Mouse (Mus musculus) cerebellum, adult 2 months (tissue): ENCODE data around the gene Me3. TPM values are rescaled to one million over a fixed set of nuclear protein-coding genes. Genes with fewer than 3 reads are reported as not detected.

Source experiments
- DNase-seq, 2 experiments: peaks; one replicate each; pipeline ENCODE4 v3.0.0; 2021
- H3K27ac ChIP-seq: fragments of 200-500 bp; 2 replicates; pipeline ENCODE4 v1.5.1; 2012; ENCODE audit warnings: low read length, control low read depth, inconsistent platforms; ENCODE audit not compliant: insufficient read depth
- H3K27me3 ChIP-seq: fragments of 200-500 bp; 2 replicates; pipeline ENCODE4 v1.6.1; 2012; ENCODE audit warnings: inconsistent platforms, mild to moderate bottlenecking, low read length, moderate library complexity; ENCODE audit not compliant: control insufficient read depth, insufficient read depth
- H3K4me1 ChIP-seq: fragments of 200-500 bp; 2 replicates; pipeline ENCODE4 v1.6.1; 2011; ENCODE audit warnings: low read length; ENCODE audit not compliant: control insufficient read depth, insufficient read depth
- H3K4me3 ChIP-seq: fragments of 200-500 bp; replicated peaks from 2 replicates; pipeline ENCODE3; 2011; ENCODE audit warnings: mild to moderate bottlenecking, low read depth, low read length, control low read depth; ENCODE audit not compliant: insufficient read depth
- CTCF ChIP-seq: fragments of 200-500 bp; IDR thresholded peaks from 2 replicates; pipeline ENCODE4 v1.5.1; 2011; ENCODE audit warnings: low read depth, mild to moderate bottlenecking, control low read depth, low read length, moderate library complexity, borderline replicate concordance; ENCODE audit not compliant: insufficient read depth
- POLR2A ChIP-seq: fragments of 200-500 bp; IDR thresholded peaks from 2 replicates; pipeline ENCODE4 v1.6.1; 2011; ENCODE audit warnings: low read length, control low read depth, borderline replicate concordance; ENCODE audit not compliant: insufficient read depth
- WGBS: fragments of 180-500 bp; shearing (Covaris S2); methylation state at CpG from one replicate; pipeline ENCODE4 v1.1.7; 2018; 5-methylcytosine and 5-hydroxymethylcytosine counted together
- polyA plus RNA-seq: library from polyadenylated mRNA; depleted of rRNA; stranded (reverse); fragments of >200 nt; gene quantifications from 2 replicates; pipeline ENCODE4 v1.2.3, GENCODE M21; 2012

The Me3 gene
- polyA plus RNA-seq, 1 experiment: 58.3 TPM

DNA sequence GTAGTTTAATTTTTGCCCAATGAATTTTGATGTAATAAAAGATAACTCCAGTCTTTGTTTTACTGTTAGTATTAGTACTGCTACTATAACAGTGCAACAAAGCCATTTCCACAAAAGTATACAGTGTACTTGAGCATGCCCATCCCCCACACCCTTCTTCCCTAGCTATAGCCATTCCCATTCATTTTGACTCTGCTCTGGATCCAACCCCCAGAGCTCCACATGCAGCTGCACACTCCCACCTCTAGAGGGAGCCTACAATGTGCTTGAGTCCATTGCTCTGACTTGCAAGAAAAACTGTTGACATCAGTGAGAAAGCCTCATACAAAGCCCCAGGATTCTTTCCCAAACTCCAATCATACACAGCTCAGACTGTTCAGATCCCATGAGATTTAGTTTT, 66.0 kb downstream of the Me3 start:
- H3K27me3 ChIP-seq: no peaks in the 10 kb centered on the region
- H3K27ac ChIP-seq: no peak overlapping the region
- DNase-seq: peak; percentile 29 to 31
- no peaks in the 10 kb centered on the region for H3K4me1 ChIP-seq
- peak; percentile 60 for TF ChIP-seq CTCF
- no peak for TF ChIP-seq POLR2A
- no peak overlapping the region for H3K4me3 ChIP-seq

DNA sequence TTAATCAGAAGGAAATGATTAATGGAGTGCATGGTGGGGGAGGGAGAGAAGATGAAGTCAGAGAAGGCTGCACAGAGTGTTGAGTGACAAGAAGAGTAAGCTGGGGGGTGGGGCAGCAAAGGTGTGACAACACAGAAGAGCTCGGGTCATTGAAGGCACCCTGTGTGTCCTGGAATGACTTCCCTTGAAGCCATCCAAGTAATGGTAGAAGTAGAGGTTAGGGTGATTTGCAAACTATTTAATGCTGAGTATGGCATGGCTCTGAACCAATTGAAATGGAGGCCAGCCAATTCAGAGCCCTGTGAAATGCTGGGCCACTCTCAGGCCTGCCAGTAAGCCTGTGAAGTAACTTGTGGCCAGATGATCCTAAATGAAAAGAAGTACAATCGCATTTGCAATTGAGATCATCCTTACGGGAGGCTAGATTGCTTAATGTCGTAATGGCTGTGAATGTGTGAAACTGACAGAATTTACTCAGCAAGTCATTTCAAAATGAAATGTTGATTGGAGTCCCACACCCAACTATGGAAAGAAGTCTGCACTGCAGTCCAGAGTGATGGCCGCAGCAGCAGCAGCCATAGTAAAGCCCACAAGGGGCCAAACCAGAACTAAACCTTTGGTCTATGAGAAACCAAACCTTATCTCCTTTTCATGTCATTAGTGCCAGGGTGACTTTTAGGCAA, 67.6 kb downstream of the Me3 start:
- Histone ChIP-seq H3K27me3 (no peaks in the 10 kb centered on the region), H3K4me3 (no peak overlapping the region), H3K4me1 (no peaks in the 10 kb centered on the region), H3K27ac (no peak overlapping the region)
- DNase-seq: peak; percentile 61 to 73
- 25% methylated on average over 5 of the region's 5 CpGs for WGBS
- TF ChIP-seq POLR2A: no peak
- TF ChIP-seq CTCF: no peak

DNA sequence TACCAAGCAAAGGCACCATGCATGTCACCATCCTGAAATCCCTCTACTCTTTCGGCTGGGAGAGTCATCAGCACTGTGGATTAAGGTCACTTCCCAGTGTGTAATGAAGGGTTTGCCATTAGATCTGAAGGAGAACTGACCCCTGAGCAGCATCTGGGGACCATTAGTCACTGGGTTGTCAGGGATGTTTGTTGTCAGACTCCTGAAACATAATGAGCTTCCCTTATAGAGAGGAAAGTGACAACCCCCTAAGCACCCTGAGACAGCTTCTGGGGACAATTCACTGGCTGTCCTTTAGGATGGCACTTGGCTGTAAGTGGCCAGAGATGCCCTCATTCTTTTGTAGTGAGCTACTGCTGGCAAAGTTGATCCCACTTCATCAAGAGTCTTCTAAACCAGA, 68.3 kb downstream of the Me3 start:
- H3K27me3 ChIP-seq: no peaks in the 10 kb centered on the region
- H3K27ac ChIP-seq: no peak overlapping the region
- no peak for DNase-seq
- H3K4me1 ChIP-seq: no peaks in the 10 kb centered on the region
- WGBS: 95% methylated on average over 1 of the region's 1 CpGs
- no peak for TF ChIP-seq POLR2A
- TF ChIP-seq CTCF: no peak
- no peak overlapping the region for H3K4me3 ChIP-seq

DNA sequence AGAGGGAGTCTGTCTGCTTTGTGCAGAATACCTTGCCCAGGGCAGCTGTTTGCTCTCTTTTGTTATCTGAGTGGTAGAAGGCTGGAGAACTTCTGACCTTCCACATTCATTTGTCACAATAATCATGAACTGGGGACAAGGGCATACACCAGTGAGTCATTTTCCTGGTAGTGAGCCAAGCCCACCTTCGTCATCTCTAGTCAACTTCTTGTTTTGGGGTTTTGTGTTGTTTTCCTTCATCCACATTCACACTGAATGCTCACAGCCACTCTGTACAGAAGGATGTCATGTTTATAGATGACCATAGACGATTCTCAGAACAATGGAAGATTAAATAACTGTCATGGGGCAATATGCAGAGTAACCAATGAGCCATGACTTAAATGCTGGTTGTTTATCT, 78.6 kb downstream of the Me3 start:
- H3K4me1 ChIP-seq: no peaks in the 10 kb centered on the region
- TF ChIP-seq CTCF (no peak), POLR2A (no peak)
- no peak overlapping the region for H3K4me3 ChIP-seq
- no peaks in the 10 kb centered on the region for H3K27me3 ChIP-seq
- no peak for DNase-seq
- WGBS: 67% methylated on average over 2 of the region's 2 CpGs
- H3K27ac ChIP-seq: no peak overlapping the region

DNA sequence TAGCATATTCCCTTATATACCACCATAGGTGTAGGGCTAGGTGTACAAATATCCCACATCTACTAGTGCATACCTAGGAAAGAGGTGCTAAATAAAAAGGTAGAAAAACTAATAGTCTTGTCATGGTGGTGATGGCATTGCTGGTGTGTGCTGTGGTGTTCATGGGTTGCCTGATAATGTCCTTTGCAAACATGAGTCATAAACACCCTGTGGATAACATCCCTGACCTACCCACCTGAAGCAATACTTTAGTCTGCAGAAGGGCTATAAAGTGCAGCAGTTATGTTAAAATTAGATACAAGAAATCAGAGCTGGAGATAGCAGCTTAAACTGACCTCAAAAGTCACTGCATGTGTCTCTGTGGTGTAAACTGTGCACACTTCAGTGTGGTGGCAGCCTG, 80.9 kb downstream of the Me3 start:
- H3K27ac ChIP-seq: no peak overlapping the region
- no peaks in the 10 kb centered on the region for H3K27me3 ChIP-seq
- H3K4me1 ChIP-seq: no peaks in the 10 kb centered on the region
- TF ChIP-seq POLR2A: no peak
- TF ChIP-seq CTCF: no peak
- H3K4me3 ChIP-seq: no peak overlapping the region
- DNase-seq: no peak

DNA sequence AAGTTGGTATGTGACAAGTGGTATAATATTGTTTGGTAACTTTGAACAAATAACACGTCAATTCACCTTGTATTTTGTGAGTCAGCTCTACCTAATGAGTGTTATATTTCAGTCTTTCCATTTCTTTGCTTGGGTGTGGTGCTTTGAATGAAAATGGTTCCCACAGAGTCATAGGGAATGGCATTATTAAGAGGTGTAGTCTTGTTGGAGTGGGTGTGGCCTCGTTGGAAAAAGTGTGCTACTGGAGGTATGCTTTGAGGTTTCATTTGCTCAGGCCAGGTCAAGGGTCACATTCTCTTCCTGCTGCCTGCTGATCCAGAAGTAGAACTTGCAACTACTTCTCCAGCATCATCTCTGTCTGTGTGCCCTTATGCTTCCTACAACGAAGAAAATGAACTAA, 84.0 kb downstream of the Me3 start:
- Histone ChIP-seq H3K27ac (no peak overlapping the region), H3K4me1 (no peaks in the 10 kb centered on the region), H3K27me3 (no peaks in the 10 kb centered on the region), H3K4me3 (no peak overlapping the region)
- no peak for DNase-seq
- 88% methylated on average over 3 of the region's 3 CpGs for WGBS
- TF ChIP-seq CTCF: no peak

DNA sequence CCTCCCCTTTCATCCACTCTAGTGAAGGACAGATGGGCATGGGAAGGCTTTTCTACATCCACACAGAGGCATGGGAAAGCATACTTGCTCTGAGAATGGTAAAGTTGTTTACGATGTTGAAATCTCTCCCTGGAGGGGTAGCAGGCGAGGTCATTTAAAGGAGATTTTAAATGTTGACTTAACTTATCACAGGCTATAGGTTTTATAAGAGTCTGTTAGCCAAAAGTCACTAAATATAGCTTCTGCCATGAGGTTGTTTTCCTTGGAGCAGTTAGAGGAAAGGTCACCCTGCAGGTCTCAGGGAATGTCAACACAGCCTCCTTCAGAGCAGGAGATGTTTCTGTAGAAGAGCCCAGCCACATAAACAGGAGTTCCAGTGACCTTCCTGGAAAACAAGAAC, 85.3 kb downstream of the Me3 start:
- DNase-seq: no peak

DNA sequence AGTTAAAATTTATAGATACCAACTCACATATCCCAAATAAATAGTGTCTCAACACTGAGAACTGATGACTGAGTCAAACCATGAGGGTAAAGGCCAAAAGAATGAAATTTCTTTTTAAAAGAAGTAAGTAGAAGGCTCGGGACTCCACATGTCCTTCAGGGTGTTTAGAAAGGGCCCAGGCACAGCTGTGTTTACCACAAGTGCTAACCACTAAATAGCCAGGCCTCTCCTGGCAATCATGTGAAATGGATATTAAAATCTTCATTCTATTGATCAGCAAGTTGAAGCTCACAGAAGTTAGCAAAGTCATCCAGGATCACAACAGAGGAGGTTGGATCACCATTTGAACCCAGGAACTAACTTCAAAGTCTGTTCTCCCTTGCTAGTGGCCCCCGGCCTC, 86.1 kb downstream of the Me3 start:
- H3K4me1 ChIP-seq: no peaks in the 10 kb centered on the region
- DNase-seq: no peak
- no peaks in the 10 kb centered on the region for H3K27me3 ChIP-seq
- no peak for TF ChIP-seq POLR2A
- no peak for TF ChIP-seq CTCF
- no peak overlapping the region for H3K4me3 ChIP-seq
- no peak overlapping the region for H3K27ac ChIP-seq
- WGBS: 92% methylated on average over 2 of the region's 2 CpGs

More for the DNA sequence above, 85.3 kb downstream of the Me3 start:
- H3K4me3 ChIP-seq: no peak overlapping the region
- TF ChIP-seq CTCF (no peak), POLR2A (no peak)
- WGBS: 99% methylated on average over 2 of the region's 2 CpGs
- H3K4me1 ChIP-seq: no peaks in the 10 kb centered on the region
- H3K27me3 ChIP-seq: no peaks in the 10 kb centered on the region
- H3K27ac ChIP-seq: no peak overlapping the region

DNA sequence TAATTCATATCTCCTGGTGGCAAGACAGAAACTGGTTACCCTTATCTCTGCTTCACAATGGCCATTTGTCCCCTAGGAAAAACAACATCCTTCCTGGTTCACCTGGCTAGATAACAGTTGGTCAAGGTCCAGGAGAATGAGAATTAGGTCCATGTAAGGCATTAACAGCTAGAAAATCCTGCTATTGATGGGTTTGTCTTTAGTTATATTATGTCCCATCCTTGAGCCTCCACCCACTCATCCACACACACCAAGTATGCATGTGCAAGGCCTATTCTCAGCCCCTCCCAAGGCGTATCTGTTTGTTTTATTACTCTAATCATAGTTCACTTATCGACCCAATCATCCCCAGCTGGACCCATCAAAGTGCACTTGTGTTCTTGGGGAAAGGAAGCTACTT, 88.1 kb downstream of the Me3 start:
- Histone ChIP-seq H3K27ac (no peak overlapping the region), H3K27me3 (no peaks in the 10 kb centered on the region), H3K4me3 (no peak overlapping the region), H3K4me1 (no peaks in the 10 kb centered on the region)
- TF ChIP-seq CTCF: no peak
- no peak for TF ChIP-seq POLR2A
- 95% methylated on average over 2 of the region's 2 CpGs for WGBS
- DNase-seq: no peak
